Mouse (Mus musculus) lung, postnatal 0 days (tissue): Measurements from ENCODE around the gene Banf2. TPM values are rescaled to one million over a fixed set of nuclear protein-coding genes. Genes with fewer than 3 reads are reported as not detected.

ENCODE experiments used
- ATAC-seq: fragments of 200-750 bp; cut with Nextera tagmentation; 2 replicates; pipeline ENCODE4 v1.8.0; 2017; ENCODE audit warnings: moderate library complexity
- DNase-seq: peaks from one replicate; pipeline ENCODE4 v3.0.0-alpha.2; 2016; ENCODE audit warnings: low spot score
- H3K27ac ChIP-seq: fragments of 300-500 bp; sonication (generic); 2 replicates; pipeline ENCODE4 v1.5.1; 2014; ENCODE audit warnings: antibody characterized with exemption, mild to moderate bottlenecking, low read length, mixed read lengths
- H3K27me3 ChIP-seq: fragments of 300-500 bp; sonication (generic); replicated peaks from 2 replicates; pipeline ENCODE4 v1.6.1; 2014; ENCODE audit warnings: low read length, mixed read lengths; ENCODE audit not compliant: insufficient read depth
- H3K36me3 ChIP-seq: fragments of 300-500 bp; sonication (generic); 2 replicates; pipeline ENCODE4 v1.6.1; 2014; ENCODE audit warnings: low read length, mixed read lengths; ENCODE audit not compliant: insufficient read depth
- H3K4me1 ChIP-seq: fragments of 300-500 bp; sonication (generic); 2 replicates; pipeline ENCODE4 v1.6.1; 2014; ENCODE audit warnings: antibody characterized with exemption, low read depth, low read length, mixed read lengths; ENCODE audit not compliant: insufficient read depth
- H3K4me2 ChIP-seq: fragments of 300-500 bp; sonication (generic); replicated peaks from 2 replicates; pipeline ENCODE4 v1.6.1; 2014; ENCODE audit warnings: low read depth, mild to moderate bottlenecking, low read length, moderate library complexity, mixed read lengths
- H3K4me3 ChIP-seq: fragments of 300-500 bp; sonication (generic); 2 replicates; pipeline ENCODE4 v1.5.1; 2014; ENCODE audit warnings: low read depth, low read length
- H3K9ac ChIP-seq: fragments of 300-500 bp; sonication (generic); replicated peaks from 2 replicates; pipeline ENCODE4 v1.6.1; 2014; ENCODE audit warnings: low read depth, mild to moderate bottlenecking
- H3K9me3 ChIP-seq: fragments of 300-500 bp; sonication (generic); 2 replicates; pipeline ENCODE4 v1.6.1; 2016; ENCODE audit warnings: low read length, mixed read lengths
- CTCF ChIP-seq: IDR thresholded peaks from 2 replicates; pipeline ENCODE4 v1.5.1; 2016; ENCODE audit warnings: antibody characterized with exemption, mild to moderate bottlenecking
- EP300 ChIP-seq: IDR thresholded peaks from 2 replicates; pipeline ENCODE4 v1.6.1; 2016; ENCODE audit warnings: antibody characterized with exemption, mild to moderate bottlenecking, control low read depth
- WGBS: fragments of 180-500 bp; shearing (Covaris S2); extraction: QIAGEN DNeasy Blood & Tissue Kit; methylation state at CpG from one replicate; pipeline ENCODE4 v1.1.7; 2014; 5-methylcytosine and 5-hydroxymethylcytosine counted together
- polyA plus RNA-seq: library from polyadenylated mRNA; unstranded; fragments of >200 nt; fragmentation: Nextera tagmentation; extraction: Ambion mirVana; gene quantifications from 2 replicates; pipeline ENCODE4 v1.2.1, GENCODE M21; 2015

Banf2 gene
- polyA plus RNA-seq, 1 experiment from 2014 or later, result not detected

GRCm38 (mm10) chr2:144045756-144046560, 13.1 kb downstream of the Banf2 start:
- TF ChIP-seq EP300, result no peak
- no peak for TF ChIP-seq CTCF
- no peak for ATAC-seq

DNA sequence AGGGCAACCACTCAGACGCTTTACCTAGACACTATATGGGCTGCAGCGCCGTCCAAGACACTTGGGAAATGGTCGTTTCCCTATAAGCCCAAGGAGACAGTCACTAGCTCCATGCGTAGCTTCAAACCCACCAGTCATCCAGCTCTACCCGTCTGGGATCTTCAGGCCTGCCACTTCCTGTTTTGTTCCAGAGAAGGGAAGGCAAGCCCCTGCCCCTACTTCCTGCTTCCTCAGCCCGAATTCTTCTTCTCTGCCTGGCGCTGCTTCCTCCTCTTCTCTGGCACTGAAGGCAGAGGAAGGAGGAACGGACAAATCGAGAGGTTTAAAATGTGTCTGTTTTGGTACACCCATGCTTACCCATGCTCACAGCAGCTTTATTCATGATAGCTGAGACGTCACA, 14.1 kb downstream of the Banf2 start:
- 45% methylated on average over 11 of the region's 11 CpGs for WGBS
- peak; percentile 27 for DNase-seq
- no peak for ATAC-seq
- Histone ChIP-seq H3K27ac (no peak overlapping the region; the same call in 1 of the 2 replicates), H3K36me3 (no peaks in the 10 kb centered on the region), H3K4me2 (no peak overlapping the region), H3K27me3 (no peaks in the 10 kb centered on the region), H3K9ac (no peak overlapping the region), H3K4me1 (no peaks in the 10 kb centered on the region), H3K4me3 (no peak overlapping the region), H3K9me3 (no peaks in the 10 kb centered on the region)
- no peak for TF ChIP-seq EP300
- TF ChIP-seq CTCF, result no peak

More at GRCm38 (mm10) chr2:144045756-144046560, 13.1 kb downstream of the Banf2 start:
- no peak overlapping the region for H3K4me2 ChIP-seq
- H3K27ac ChIP-seq, result no peak overlapping the region
- WGBS, result 63% methylated on average over 5 of the region's 5 CpGs
- no peak overlapping the region for H3K9ac ChIP-seq
- H3K4me3 ChIP-seq, result no peak overlapping the region
- H3K9me3 ChIP-seq, result no peaks in the 10 kb centered on the region
- DNase-seq, result no peak
- H3K27me3 ChIP-seq, result no peaks in the 10 kb centered on the region
- no peaks in the 10 kb centered on the region for H3K36me3 ChIP-seq
- no peaks in the 10 kb centered on the region for H3K4me1 ChIP-seq

GRCm38 (mm10) chr2:144050146-144050680, 17.4 kb downstream of the Banf2 start:
- Histone ChIP-seq H3K9ac (no peak overlapping the region), H3K4me1 (no peaks in the 10 kb centered on the region), H3K36me3 (no peaks in the 10 kb centered on the region), H3K27me3 (no peaks in the 10 kb centered on the region), H3K9me3 (no peaks in the 10 kb centered on the region), H3K27ac (no peak overlapping the region), H3K4me3 (no peak overlapping the region), H3K4me2 (no peak overlapping the region)
- DNase-seq, result no peak
- TF ChIP-seq EP300 (no peak), CTCF (no peak)
- ATAC-seq, result no peak
- WGBS, result 71% methylated on average over 8 of the region's 8 CpGs

DNA sequence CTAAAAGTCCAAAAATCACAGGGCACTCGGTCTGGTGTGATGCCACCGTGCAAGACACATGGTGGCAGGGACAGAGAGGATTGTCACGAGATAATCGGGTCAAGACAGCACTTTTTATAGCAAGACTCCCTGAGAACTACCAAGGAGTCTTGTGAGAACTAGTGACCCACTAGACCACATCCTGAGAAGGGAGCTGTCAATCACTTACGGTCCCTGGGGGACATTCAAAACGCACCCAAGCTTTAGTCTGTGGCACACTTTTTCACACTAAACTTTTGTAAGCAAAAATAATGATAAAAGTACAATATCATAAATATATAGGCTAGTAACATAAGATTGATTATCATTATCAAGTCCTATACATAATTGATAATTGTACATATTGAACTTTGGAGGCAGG, 18.0 kb downstream of the Banf2 start:
- H3K4me1 ChIP-seq, result no peaks in the 10 kb centered on the region
- H3K27me3 ChIP-seq, result no peaks in the 10 kb centered on the region
- WGBS, result 83% methylated on average over 6 of the region's 6 CpGs
- TF ChIP-seq CTCF, result no peak
- no peak for TF ChIP-seq EP300
- no peaks in the 10 kb centered on the region for H3K36me3 ChIP-seq
- H3K4me3 ChIP-seq, result no peak overlapping the region
- no peaks in the 10 kb centered on the region for H3K9me3 ChIP-seq
- DNase-seq, result no peak
- no peak for ATAC-seq
- no peak overlapping the region for H3K4me2 ChIP-seq
- H3K9ac ChIP-seq, result no peak overlapping the region
- no peak overlapping the region for H3K27ac ChIP-seq

- 78% methylated on average over 8 of the region's 8 CpGs for WGBS
- DNase-seq, result no peak
Observed at GRCm38 (mm10) chr2:144052410-144053065, 19.7 kb downstream of the Banf2 start.

GRCm38 (mm10) chr2:144057735-144058134, 24.9 kb downstream of the Banf2 start:
- Histone ChIP-seq H3K27ac (no peak overlapping the region), H3K9me3 (no peaks in the 10 kb centered on the region), H3K27me3 (no peaks in the 10 kb centered on the region), H3K9ac (no peak overlapping the region), H3K4me1 (no peaks in the 10 kb centered on the region), H3K4me3 (no peak overlapping the region), H3K36me3 (no peaks in the 10 kb centered on the region), H3K4me2 (no peak overlapping the region)
- TF ChIP-seq CTCF, result no peak
- no peak for TF ChIP-seq EP300
- no peak for DNase-seq
- 76% methylated on average over 2 of the region's 2 CpGs for WGBS
- no peak for ATAC-seq

More at GRCm38 (mm10) chr2:144052410-144053065, 19.7 kb downstream of the Banf2 start:
- Histone ChIP-seq H3K4me2 (no peak overlapping the region), H3K27me3 (no peaks in the 10 kb centered on the region), H3K27ac (no peak overlapping the region), H3K9ac (no peak overlapping the region), H3K36me3 (no peaks in the 10 kb centered on the region), H3K4me3 (no peak overlapping the region), H3K4me1 (no peaks in the 10 kb centered on the region), H3K9me3 (no peaks in the 10 kb centered on the region)
- TF ChIP-seq EP300 (no peak), CTCF (no peak)
- no peak for ATAC-seq
